ENCODE assay signal across 8 mouse cellular contexts in the genomic region with DNA sequence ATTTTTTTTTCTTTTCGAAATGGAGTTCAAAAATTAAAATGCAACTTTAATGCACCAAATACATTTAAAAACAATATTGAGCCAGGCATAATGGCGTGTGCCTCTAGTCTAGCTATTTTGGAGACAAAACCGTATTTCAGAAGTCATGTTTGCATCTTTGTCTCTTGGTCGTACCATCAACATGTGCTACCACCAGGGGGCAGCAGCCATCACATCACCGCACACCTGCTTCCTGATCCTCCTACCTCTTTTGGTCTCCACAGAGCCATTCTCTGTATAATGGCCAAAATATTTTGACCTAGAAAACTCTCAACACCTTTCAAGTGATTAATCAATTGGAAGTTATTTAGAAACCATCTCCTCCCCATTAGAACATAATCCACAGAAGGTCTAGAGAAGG.
DNase-seq lines count a peak whose midpoint lies in the region; ATAC-seq and TF ChIP-seq lines count a peak whose summit lies in the region.

No protein-coding gene starts in this region.

- 23% methylated on average over 5 of the region's 5 CpGs for WGBS in heart, embryonic 11.5 days (ENCODE audit: insufficient replicate concordance)

- no peak overlapping the region for H3K27ac ChIP-seq in heart, embryonic 11.5 days (ENCODE audit: low read depth, low read length)
- H3K27ac ChIP-seq in MEL (ENCODE audit: control insufficient read depth, low read depth, low read length), result no peak overlapping the region
- no peak overlapping the region for H3K27ac ChIP-seq in gastrocnemius, adult 2 months

- peak; percentile 43 for TF ChIP-seq RAD21 in MEL (IDR thresholded peaks at IDR 0.05; ENCODE audit: low read depth, low read length)

- no peak for ATAC-seq in heart, embryonic 11.5 days (replicated peaks; ENCODE audit: insufficient number of reproducible peaks, low FRiP score, low TSS enrichment)
- peak; percentile 59; the same call in 1 of the 2 replicates for ATAC-seq in megakaryocyte-erythroid progenitor cell, adult 5-6 weeks (replicated peaks; ENCODE audit: low FRiP score, low TSS enrichment, poor library complexity, severe bottlenecking)

- peak; percentile 58 to 77 (median 60) for TF ChIP-seq CTCF in MEL (IDR thresholded peaks at IDR 0.05 in 2 of 3, conservative IDR thresholded peaks at IDR 0.05 in 1 of 3; ENCODE audit: control insufficient read depth in 1 of 3, insufficient read depth in 1 of 3, low read depth in 2 of 3, low read length in 3 of 3, poor library complexity in 1 of 3, severe bottlenecking in 1 of 3)
- peak; percentile 83 for TF ChIP-seq CTCF in gastrocnemius, adult 2 months (IDR thresholded peaks at IDR 0.05)

- H3K79me2 ChIP-seq in MEL (ENCODE audit: control insufficient read depth, insufficient read depth, low read length, poor library complexity), result no peaks in the 10 kb centered on the region

- H3K9me3 ChIP-seq in heart, embryonic 11.5 days (replicated peaks; ENCODE audit: control insufficient read depth, low read length), result no peaks in the 10 kb centered on the region
- no peaks in the 10 kb centered on the region for H3K9me3 ChIP-seq in MEL (replicated peaks; ENCODE audit: insufficient read depth, low read length)

- peak; percentile 33 for DNase-seq in heart, adult 8-10 months (ENCODE audit: low spot score)
- DNase-seq in MEL (ENCODE audit: low read depth, low spot score), result peak; percentile 41
- peak; percentile 36 for DNase-seq in cerebellum, adult 8-10 months
- peak; percentile 64 for DNase-seq in gastrocnemius, adult 2 months
- DNase-seq in layer of hippocampus, postnatal 10 days (ENCODE audit: low spot score in 2 of 2), result peak; percentile 63 to 75
- DNase-seq in testis, postnatal 10 days (ENCODE audit: low spot score), result peak; percentile 86

- no peak overlapping the region for H3K4me2 ChIP-seq in heart, embryonic 11.5 days

- TF ChIP-seq POLR2A in MEL (IDR thresholded peaks at IDR 0.05; ENCODE audit: control insufficient read depth in 1 of 2, insufficient read depth in 1 of 2, low read depth in 1 of 2, low read length in 2 of 2, poor library complexity in 1 of 2), result no peak

- no peaks in the 10 kb centered on the region for H3K36me3 ChIP-seq in heart, embryonic 11.5 days (ENCODE audit: control insufficient read depth, insufficient read depth, low read length)
- H3K36me3 ChIP-seq in MEL (ENCODE audit: control insufficient read depth in 1 of 2, insufficient read depth in 2 of 2, low read length in 2 of 2), result no peaks in the 10 kb centered on the region

- no peaks in the 10 kb centered on the region for H3K4me1 ChIP-seq in heart, embryonic 11.5 days (ENCODE audit: control insufficient read depth, insufficient read depth, low read length)
- H3K4me1 ChIP-seq in MEL (ENCODE audit: control insufficient read depth in 1 of 2, insufficient read depth in 2 of 2, low read length in 2 of 2), result no peaks in the 10 kb centered on the region

- H3K9ac ChIP-seq in heart, embryonic 11.5 days (ENCODE audit: low read depth, low read length), result no peak overlapping the region
- no peak overlapping the region for H3K9ac ChIP-seq in MEL (ENCODE audit: control insufficient read depth, low read depth, low read length, poor library complexity, severe bottlenecking)

- TF ChIP-seq EP300 in MEL (IDR thresholded peaks at IDR 0.05; ENCODE audit: low read depth in 1 of 2, low read length in 2 of 2), result no peak

- H3K4me3 ChIP-seq in heart, embryonic 11.5 days (ENCODE audit: low read depth, low read length), result no peak overlapping the region
- no peak overlapping the region for H3K4me3 ChIP-seq in MEL (ENCODE audit: control insufficient read depth in 1 of 2, insufficient read depth in 1 of 2, low read depth in 2 of 2, low read length in 2 of 2)
- H3K4me3 ChIP-seq in gastrocnemius, adult 2 months, result no peak overlapping the region

- H3K27me3 ChIP-seq in heart, embryonic 11.5 days (ENCODE audit: control insufficient read depth, insufficient read depth, low read length), result no peaks in the 10 kb centered on the region
- H3K27me3 ChIP-seq in MEL (ENCODE audit: control insufficient read depth in 1 of 2, insufficient read depth in 2 of 2, low read length in 2 of 2), result no peaks in the 10 kb centered on the region; a peak in 1 of 4 replicates

- intact Hi-C loops in gastrocnemius, adult 2 months (cut with DNase I), result loop anchor here (1.0 kb wide), 1 partner anchor 833 kb away; no protein-coding TSS in a partner anchor

TF ChIP-seq in MEL, 35 proteins besides CTCF, POLR2A, EP300 and RAD21:
- peak; percentile 67 for TF ChIP-seq SMC3 (IDR thresholded peaks at IDR 0.05; ENCODE audit: low read depth, low read length)
- TF ChIP-seq MAX (IDR thresholded peaks at IDR 0.05; ENCODE audit: low read length), result no peak
TF ChIP-seq in MEL: peak in this region for 1.

Comparison
In these comparisons a context has a peak if more than half of its experiments do, and no peak if none do; other contexts are left out.
1. DNase-seq: peak in every context shown above with its lines; median percentile 86 in testis, postnatal 10 days; 69 in layer of hippocampus, postnatal 10 days; 64 in gastrocnemius, adult 2 months; 41 in MEL; 36 in cerebellum, adult 8-10 months; 33 in heart, adult 8-10 months.